Mouse (Mus musculus): ENCODE measurements around the gene Atxn1.
A peak's percentile ranks its signal among the peaks of the same experiment; 100 is the strongest.

Gene Atxn1

DNA sequence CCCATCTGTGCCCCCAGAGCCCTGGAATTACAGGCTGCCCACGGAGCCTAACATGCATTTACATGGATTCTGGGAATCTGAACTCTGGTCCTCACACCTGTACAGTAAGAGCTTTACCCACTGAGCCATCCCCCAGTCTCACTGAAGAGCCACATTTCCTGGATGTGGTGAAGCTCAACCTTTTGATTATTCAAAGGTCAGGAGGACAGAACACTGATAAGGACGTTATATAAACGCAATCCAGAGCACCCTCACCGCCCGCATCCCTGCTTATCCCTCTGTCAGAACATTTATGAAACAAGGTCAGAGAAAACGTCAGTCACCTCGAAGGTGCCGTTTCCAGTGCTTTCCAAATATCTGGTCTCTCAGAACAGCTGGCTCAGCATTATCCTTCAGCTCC, 101.0 kb downstream of the Atxn1 start:
- no peak for DNase-seq (ENCODE audit: low read depth)

DNA sequence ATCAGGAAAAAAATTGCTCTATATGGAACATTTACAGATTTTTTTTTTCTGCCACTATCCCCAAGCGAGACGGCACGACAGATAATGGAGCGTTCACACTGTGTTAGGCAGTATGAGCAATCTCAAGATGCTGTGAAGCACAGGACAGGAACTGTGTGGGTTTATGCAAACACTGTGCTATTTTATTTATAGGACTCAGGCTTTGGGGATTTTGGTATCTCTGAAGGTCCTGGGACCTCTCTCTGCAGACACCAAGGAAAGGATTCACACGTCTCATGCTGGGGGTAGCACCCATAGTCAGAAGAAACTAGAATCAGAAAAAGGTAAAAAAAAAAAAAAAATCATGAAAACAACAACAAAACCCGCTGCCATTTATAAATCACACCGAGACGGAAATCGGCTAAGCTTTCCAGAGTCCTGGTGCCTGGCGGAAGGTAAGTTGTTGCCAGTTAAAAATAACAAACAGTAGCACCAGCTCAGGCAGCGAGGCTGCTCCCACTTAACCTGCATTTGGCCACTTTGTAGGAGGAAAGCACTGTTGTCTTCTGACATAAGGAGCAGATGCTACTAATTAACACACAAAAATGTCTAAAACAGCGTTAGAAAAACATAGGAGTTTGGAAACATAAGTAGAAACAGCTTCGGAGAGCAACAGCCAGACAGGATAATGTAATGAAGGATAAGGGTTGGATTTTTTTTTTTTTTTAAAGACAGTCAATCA, 102.8 kb downstream of the Atxn1 start:
- no peak for DNase-seq (ENCODE audit: low read depth)

DNA sequence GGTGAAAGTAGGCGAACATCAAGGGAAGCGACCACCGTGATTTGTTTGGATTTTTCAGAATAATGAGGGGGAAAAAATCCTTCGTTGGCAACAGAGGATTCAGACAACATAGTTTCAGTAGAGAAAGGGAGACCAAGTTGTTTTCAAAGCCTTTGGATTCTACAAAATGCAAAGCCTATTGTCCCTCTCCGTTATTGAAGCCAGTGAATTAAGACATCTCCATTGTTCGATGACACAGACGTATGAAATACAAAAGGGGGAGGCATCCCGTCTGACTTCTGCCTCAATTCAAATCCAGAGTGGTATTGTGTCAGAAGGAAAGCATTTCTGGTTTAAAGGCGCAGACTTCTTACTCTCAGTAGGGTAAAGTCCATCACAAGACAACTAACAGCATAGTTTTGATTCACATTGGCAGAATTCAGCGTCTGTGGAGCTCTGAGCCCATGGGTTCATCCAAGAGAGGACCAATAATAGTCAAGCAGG, 103.7 kb downstream of the Atxn1 start:
- DNase-seq (ENCODE audit: low read depth): no peak

DNA sequence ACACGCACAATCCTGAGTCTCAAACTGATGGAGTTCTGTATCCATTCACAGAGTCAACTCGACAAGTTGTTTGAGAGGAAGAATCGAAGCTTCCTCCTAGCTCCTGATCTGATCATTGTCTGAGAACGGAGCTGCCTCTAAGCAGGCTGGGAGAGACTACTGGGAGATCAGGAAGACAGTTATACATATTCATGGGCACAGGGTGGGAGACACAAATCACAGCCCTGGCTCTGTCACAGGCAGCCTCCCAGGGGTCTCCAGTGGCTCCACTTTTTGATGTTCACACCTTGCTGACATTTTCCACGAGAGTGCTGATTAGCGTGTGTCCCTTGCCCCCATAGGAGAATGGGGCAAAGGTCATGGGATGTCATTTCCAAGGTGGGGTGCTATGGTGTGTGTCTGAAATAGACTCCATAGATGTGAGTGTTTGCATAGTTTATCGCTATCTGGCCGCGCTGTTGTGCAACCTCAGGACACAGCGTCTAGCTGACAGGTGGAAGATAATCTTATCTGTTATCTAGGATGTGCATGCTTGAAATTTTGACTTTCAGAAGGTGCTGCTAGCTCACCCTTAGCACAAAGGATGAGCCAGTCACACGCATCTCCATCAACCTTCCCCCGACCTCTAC, 105.6 kb downstream of the Atxn1 start:
- DNase-seq (ENCODE audit: low read depth): no peak

DNA sequence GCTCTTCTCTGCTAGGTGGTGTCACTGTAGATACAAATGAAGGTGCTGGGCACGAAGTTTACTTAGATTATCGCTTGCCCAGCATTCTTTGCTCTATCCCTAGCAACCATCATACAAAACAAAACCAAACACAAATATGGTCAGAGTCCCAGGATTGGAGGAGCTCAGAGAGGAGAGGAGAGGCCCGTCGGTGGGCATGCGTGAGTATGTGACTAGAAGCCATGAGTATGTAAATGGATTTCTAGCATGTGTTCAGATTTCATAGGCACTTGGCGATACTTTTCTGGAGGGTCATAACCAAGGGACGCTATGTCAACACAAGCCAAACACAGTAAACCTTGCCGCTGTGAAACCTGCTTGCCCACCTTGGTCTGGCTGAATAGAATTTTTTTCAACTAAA, 107.4 kb downstream of the Atxn1 start:
- no peak for DNase-seq (ENCODE audit: low read depth)

DNA sequence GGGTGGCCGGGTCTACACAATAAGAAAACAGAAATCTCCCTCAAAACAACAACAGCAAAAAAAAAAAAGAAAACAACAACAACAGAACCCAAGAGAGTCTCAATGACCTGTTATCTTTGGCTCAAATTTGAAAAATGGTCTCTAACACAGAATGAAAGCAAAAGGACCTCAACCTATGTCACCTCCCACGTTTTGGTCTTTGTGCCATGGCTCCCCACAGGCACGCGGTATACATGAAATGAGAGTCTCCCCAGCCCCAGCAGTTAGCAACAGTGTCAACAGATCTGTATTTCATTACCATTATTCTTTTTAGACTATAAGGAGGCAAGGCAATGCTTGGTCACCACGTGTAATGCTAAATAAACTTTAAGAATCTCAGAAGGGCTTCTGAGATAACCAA, 110.3 kb downstream of the Atxn1 start:
- DNase-seq (ENCODE audit: low read depth): no peak

DNA sequence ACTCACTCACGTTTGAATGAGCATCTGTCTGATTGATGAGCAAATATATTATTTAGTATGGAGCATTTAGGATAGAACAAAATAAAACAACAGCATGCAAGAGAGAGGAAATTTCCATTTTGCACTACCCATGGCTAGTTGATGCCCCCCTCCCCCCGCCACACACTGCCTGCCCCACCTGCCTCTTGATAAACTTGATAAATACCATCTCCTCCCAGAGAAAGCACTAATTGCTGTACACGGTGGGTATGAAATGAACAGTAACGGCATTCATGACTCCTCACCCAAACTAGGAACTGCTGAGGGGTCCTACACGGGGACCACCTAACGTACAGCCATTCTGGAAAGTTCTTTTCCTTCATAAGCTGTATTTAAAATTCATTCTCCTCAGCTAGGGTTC, 111.1 kb downstream of the Atxn1 start:
- no peak for DNase-seq (ENCODE audit: low read depth)

DNA sequence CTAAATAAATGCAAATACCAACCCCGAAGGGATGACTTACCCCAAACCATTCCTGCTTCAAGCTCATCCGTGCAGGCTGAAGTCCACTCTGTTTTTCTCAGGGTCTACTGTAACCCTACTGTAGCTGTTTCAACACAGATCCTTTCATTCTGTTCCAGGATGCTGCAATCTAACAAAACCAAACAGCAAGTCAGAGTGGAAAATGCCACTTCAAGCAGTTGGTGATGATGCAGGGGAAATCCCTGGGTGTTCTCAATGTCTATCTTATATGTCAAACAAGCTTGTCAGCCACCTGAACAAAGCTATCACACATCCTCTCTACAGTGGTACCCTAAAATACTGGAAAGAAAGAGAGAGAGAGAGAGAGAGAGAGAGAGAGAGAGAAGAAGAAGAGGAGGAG, 112.5 kb downstream of the Atxn1 start:
- no peak for DNase-seq (ENCODE audit: low read depth)

DNA sequence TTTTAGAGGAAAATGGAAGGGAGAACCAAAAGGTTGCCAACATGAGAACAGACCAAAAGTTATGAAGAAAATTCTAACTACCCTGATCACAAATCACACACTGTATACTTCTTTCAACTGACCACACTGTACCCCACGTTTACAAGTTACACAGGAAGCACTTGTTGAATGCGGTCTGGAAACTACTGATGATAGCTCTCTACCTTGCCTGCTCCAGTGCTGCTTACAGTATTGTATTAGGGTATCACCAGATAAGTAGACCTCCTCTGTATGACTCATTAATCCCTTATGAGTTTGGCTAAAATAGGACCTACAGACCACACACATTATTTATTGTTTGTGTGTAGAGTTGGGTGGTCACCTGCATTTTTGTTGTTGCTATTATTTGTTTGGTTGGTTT, 113.1 kb downstream of the Atxn1 start:
- no peak for DNase-seq (ENCODE audit: low read depth)

DNA sequence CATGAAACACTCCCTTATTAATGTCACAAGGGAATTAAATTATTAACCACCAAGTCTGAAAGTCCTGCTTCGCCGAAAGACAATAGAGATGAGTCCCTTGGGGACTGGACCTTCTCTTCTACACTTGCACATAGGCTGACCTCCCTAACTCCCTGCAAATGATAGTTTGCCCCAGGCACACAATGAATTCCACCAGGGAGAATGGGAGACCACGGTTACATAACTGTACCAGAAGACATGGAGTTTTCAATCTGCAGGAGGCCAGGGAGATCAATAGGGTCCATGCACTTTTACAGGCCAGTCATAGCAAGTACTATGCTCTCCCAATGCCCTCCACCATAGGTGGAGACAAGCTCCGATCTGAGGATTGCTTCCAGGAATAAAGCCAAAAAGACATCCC, 113.7 kb downstream of the Atxn1 start:
- DNase-seq (ENCODE audit: low read depth): no peak

DNA sequence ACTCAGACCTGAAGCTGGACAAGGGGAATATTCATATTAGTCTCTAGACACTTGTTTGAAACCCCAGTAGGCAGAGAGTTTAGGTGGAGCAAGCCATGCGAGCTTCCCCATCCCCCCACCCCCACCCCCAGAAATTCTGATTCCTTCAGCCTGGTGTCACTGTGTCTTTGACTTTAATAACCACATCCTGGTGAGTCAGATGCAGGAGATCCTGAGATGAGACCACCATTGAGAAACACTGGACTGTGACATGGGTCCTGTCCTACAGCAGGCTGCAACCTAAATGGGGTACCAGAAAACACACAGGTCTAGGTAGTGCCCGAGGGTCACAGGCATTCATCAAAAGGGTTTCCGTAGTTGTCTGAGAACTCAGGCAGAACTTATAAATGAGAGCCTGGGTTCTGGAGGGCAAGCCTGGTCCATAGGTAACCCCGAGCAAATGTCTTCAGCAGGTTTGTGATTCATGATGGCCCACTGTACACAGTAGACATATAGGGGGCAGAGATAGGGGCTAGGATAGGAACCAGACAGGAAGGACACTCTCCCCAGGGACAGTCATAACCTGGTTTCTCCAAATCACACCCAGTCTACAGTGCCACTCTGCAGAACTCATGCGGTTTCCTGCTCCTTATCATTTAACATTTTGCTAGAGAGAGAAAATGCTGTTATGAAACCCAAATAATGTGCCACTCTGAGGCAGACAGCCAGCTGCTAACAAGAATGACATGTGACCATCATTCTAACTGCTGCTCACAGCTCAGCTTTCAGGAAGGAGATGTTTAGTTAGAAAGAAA, 114.4 kb downstream of the Atxn1 start:
- no peak for DNase-seq (ENCODE audit: low read depth)

DNA sequence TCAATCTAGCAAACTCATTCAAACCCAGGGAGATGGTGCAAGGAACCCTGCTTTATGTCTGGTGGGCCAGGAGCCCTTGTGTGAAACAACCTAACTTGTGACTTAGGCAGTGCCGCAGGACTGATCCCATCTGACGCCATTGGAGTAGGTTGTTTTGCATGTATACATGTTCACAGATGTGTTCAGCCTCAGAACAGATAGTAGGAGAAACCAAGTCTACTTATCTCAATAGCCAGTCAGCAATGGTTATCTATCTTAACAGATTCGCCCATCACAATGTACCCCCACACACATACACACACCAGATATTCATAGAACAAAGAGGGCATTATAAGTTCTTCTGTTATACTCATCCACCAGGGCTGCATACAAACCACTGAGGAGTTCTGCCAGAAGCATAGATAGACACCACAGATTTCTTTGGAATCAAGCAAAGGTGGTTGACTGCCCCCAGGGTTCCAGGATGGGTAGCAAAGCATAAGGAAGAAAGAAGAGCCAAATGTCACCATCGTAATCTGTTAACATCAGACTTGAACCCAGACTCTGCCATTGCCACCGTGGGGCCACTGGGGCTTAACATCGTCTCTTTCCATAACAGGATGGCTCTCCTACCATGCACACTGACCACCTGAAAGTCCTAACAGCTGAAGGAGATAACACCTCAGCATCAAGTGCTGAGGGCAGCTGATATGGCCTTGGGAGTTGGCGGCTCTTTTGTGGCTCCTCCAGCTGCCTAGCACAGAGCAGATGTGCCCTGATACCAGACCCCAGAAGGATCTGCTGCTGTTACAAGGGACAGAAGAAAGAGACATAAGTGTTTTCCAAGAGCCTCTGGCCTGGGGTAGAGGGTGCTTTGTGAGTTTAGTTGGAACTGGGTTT, 115.4 kb downstream of the Atxn1 start:
- DNase-seq (ENCODE audit: low read depth): peak; percentile 34

DNA sequence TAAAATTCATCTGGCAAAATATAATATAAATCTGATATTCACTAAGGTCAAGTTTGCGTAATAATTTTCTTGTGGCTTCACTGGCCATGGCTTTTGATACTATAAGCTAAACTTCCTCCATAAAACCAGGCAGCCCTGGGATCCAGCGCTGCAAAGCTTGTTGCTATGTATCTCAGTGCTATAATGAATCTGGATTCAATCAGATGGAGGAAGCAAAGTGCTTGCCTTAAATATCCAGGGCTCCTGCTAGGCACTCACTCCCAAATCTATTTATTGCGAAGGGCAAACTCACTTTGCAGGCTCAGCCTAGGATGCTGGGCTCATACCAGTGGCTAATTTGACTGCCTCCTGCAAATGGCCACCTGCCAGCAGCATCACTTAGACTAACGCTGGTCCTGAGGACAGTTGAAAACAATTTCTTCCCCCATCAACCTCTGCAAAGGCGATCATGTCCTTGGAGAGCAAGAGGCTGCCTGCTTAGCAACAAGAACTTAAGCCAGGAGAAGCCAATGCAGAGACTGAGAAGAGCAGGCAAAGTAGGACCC, 122.2 kb downstream of the Atxn1 start:
- no peak for DNase-seq (ENCODE audit: low read depth)

DNA sequence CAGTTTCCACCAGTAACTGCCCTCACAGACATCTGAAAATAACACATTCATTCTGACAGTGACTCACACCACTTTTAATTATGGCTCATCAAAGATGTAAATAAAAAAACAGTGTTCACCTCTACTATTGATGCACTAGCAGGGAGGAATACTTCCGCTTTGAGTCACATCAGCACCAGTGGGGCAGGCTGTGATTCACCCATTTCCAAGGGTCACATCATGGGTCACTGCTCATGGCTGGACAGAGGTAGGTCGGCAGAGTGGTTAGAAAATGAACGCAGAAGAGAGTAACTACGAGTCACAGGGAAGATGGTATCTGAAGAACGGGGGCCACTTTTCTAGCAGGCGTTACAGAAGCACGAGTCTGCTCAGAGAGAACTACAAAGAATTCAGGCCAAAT, 124.9 kb downstream of the Atxn1 start:
- no peak for DNase-seq (ENCODE audit: low read depth)

DNA sequence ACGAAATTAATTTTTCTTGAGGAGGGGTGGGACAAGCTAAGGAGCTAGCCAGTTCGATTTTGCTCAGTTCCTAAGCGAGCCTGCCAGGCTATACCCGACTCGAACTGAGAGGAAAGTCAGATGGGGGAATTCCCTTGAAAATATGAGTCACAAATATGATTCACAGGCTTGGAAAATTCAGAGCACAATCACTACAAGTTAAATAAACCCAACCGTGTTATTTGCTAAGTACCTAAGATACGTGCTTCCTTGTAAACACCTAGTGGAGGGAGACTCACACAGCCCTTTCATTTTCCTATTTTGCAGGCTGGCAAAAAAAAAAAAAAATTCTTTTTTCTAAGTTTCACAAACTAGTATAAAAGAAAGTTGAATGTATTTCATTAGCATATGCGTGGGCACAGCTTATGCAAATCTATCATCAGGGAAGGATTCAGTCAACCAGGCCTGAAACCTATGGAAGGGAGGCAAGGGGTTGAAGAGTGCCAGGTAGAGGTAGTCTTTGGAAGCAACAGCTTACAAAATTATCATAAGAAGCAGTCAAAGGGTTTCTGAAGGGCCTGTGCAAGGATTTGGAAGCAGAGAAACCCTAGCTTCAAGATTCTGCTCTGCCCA, 127.1 kb downstream of the Atxn1 start:
- DNase-seq (ENCODE audit: low read depth): no peak

DNA sequence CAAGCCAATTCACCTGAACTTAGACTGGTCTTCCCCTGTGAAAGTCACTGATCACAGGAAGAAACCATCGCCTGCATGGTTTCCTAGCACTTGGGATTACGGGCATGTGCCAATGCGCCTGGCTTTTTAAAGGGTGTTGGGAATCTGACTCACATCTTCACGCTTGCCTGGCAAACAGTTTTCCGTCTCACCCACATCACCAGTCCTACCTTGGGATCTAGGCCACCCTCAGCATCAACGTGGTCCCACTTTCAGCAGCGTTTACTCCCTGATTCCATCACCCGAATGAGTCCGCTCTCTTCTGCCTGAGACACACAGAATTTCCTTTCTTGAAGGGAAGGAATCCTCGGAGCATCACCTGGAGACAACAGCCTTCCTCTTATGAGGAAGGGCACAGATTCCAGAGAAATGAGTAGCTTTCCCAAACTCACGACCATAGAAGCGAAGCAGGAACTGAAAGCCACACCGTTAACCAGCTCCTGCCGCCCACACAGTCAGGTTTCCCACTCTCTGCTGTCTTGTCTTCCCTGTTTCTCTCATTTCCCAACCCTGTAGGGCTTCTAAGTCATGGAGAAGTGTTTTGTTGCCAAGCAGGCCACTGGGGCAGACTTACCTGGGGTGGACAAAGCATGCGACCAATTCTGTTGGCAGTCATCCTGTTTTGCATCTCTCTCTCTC, 128.3 kb downstream of the Atxn1 start:
- DNase-seq (ENCODE audit: low read depth): no peak

DNA sequence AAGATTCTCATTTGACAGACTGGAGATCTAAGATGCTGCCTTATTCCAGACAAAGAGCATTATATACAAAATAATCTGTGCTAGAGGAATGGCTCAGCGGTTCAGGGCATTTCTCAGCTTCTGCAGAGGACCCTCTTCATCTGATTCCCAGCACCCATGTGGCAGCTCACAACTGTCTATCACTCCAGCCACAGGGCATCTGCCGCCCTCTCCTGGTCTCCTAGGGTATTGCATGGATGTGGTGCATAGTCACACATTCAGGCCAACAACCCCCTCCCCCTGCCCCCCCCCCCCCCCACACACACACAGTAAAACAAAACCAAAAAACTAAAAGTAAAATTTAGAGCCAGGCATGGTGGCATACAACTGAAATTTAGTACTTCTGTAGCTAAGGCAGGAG, 130.5 kb downstream of the Atxn1 start:
- DNase-seq (ENCODE audit: low read depth): no peak

DNA sequence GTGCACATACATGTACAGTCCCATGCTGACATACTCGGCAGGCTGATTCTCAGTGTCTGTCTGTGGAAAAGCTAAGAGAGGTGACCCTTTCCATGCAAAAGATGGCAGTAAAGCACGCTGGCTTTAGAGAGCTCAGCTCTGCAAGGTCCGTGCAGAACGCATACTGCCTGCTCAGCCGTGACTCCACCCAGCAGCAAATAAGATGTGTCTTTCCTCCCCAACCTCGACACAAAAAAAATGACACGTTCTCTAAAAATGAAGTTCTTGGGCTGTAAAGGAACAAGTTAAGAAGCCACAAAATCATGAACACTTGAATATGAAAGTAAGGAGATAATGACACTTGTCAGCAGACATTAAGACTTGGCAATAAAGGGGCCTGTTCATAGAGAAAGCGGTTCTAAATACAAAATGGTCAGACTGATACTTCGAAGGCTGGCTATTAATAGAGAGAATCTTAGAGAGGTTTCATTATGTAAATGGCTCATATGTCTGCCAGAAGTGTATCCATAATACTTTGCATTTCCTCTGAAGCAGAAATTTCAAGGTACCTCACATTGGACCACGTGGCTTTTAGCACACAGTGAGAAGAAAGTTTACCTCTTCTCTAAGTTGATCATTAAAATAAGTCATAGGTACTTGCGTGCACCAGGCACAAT, 132.0 kb downstream of the Atxn1 start:
- no peak for DNase-seq (ENCODE audit: low read depth)

DNA sequence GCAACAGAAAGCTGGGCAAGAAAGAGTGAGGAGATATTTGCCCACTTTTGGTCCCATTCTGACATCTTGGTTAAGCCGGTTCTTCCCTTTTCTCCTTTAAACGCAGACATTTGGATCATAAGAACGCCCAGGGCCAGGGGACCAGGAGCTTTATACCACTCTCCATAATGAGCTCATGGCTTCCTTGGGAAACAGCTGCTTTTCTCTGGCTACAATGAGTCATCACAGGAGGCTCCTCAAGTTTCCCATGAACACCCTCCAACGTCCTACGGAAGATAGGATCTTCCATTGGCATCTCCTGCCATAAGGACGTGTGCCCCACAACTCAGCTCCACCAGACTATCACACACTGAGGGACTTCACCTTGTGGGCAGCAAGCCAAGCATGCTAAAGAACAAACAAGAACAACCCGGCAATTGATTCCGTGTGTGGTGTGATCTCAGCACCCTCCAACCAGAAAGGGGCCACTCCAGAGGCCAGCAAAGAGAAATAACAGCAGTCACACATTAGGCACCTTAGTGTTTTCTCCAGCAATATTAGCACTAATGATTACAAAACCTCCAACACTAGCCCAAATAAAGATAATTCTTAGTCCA, 135.4 kb downstream of the Atxn1 start:
- DNase-seq (ENCODE audit: low read depth): no peak

DNA sequence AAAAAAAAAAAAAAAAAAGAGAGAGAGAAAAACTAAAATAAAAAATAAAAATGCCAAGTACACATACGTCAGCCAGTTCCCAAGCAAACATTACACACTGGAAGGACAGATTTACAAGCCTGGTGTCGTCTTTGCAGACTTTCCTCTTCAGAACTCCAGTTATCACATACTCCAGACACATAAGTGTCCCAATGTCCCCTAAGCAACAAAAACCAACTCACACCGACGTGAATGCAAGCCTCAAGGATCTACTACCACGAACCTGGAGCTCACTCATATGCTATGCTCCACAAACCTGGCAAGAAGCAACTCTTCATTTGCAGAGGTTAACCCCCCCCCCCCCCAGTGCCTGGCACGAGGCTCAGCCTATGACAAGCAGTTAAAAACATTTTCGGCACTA, 136.8 kb downstream of the Atxn1 start:
- DNase-seq (ENCODE audit: low read depth): no peak
